Mouse (Mus musculus) bone marrow, adult 2 months (tissue): ENCODE measurements around the gene Ppef1.

Experiments
- CTCF ChIP-seq: fragments of 200-500 bp; IDR thresholded peaks from 2 replicates; pipeline ENCODE4 v1.5.1; 2011; ENCODE audit warnings: low read length, control low read depth; ENCODE audit not compliant: control insufficient read depth, insufficient read depth
- POLR2A ChIP-seq: fragments of 200-500 bp; IDR thresholded peaks from 2 replicates; pipeline ENCODE4 v1.6.1; 2011; ENCODE audit warnings: low read depth, mild to moderate bottlenecking, control low read depth, low read length, borderline replicate concordance; ENCODE audit not compliant: control insufficient read depth

GRCm38 (mm10) chrX:160603316-160603715 is 132.2 kb downstream of the Ppef1 start:
- TF ChIP-seq CTCF: no peak
- TF ChIP-seq POLR2A: no peak
